Mouse (Mus musculus) kidney, postnatal 0 days (tissue): ENCODE measurements at regions not wholly inside any gene's neighbourhood (a gene's known extent, or its start where the extent isn't known, plus 50 kb on each side); places are given as distances from the start of the nearest gene placed in this dataset.

Experiments used
- ATAC-seq: fragments of 200-750 bp; cut with Nextera tagmentation; replicated peaks from 2 replicates; pipeline ENCODE4 v1.8.0; 2017; ENCODE audit warnings: low read depth, moderate number of reproducible peaks, moderate TSS enrichment, moderate library complexity; ENCODE audit not compliant: low FRiP score
- DNase-seq: peaks from one replicate; pipeline ENCODE4 v3.0.0-alpha.2; 2016; ENCODE audit warnings: low spot score
- H3K27ac ChIP-seq: fragments of 300-500 bp; sonication (generic); 2 replicates; pipeline ENCODE4 v1.5.1; 2014; ENCODE audit warnings: mild to moderate bottlenecking
- H3K27me3 ChIP-seq: fragments of 300-500 bp; sonication (generic); 2 replicates; pipeline ENCODE4 v1.6.1; 2014; ENCODE audit warnings: low read length, mixed read lengths; ENCODE audit not compliant: insufficient read depth
- H3K36me3 ChIP-seq: fragments of 300-500 bp; sonication (generic); 2 replicates; pipeline ENCODE4 v1.6.1; 2014; ENCODE audit warnings: low read length, mixed read lengths; ENCODE audit not compliant: insufficient read depth
- H3K4me1 ChIP-seq: fragments of 300-500 bp; sonication (generic); replicated peaks from 2 replicates; pipeline ENCODE4 v1.6.1; 2014; ENCODE audit warnings: antibody characterized with exemption, low read length, mixed read lengths; ENCODE audit not compliant: insufficient read depth
- H3K4me2 ChIP-seq: fragments of 300-500 bp; sonication (generic); 2 replicates; pipeline ENCODE4 v1.6.1; 2014; ENCODE audit warnings: mild to moderate bottlenecking, low read length, moderate library complexity, mixed read lengths
- H3K4me3 ChIP-seq: fragments of 300-500 bp; sonication (generic); replicated peaks from 2 replicates; pipeline ENCODE4 v1.5.1; 2014; ENCODE audit warnings: low read depth, low read length
- H3K9ac ChIP-seq: fragments of 300-500 bp; sonication (generic); 2 replicates; pipeline ENCODE4 v1.6.1; 2014; ENCODE audit warnings: low read depth, low read length
- H3K9me3 ChIP-seq: fragments of 300-500 bp; sonication (generic); replicated peaks from 2 replicates; pipeline ENCODE4 v1.6.1; 2016; ENCODE audit warnings: low read length, inconsistent platforms, mixed read lengths
- CTCF ChIP-seq: IDR thresholded peaks from 2 replicates; pipeline ENCODE4 v1.5.1; 2016; ENCODE audit warnings: antibody characterized with exemption, low read depth, mild to moderate bottlenecking, moderate library complexity
- WGBS: fragments of 180-500 bp; shearing (Covaris S2); extraction: QIAGEN DNeasy Blood & Tissue Kit; methylation state at CpG from one replicate; pipeline ENCODE4 v1.1.7; 2014; 5-methylcytosine and 5-hydroxymethylcytosine counted together

- 90% methylated on average over 6 of the region's 6 CpGs for WGBS
- ATAC-seq (no peak), DNase-seq (no peak)
- no peaks in the 10 kb centered on the region for H3K9me3 ChIP-seq
- TF ChIP-seq CTCF, result no peak
- no peaks in the 10 kb centered on the region for H3K36me3 ChIP-seq
- H3K27me3 ChIP-seq, result no peaks in the 10 kb centered on the region
- no peak overlapping the region for H3K9ac ChIP-seq
- no peak overlapping the region for H3K4me3 ChIP-seq
- no peaks in the 10 kb centered on the region for H3K4me1 ChIP-seq
- no peak overlapping the region for H3K27ac ChIP-seq
- H3K4me2 ChIP-seq, result no peak overlapping the region
These were observed 202.8 kb downstream of the Ccdc71l start for GRCm38 (mm10) chr12:32581304-32581703.

GRCm38 (mm10) chr12:32602131-32602815 lies 217.1 kb upstream of the Nampt start:
- WGBS, result 79% methylated on average over 10 of the region's 10 CpGs

GRCm38 (mm10) chr12:32605353-32605752 lies 214.0 kb upstream of the Nampt start:
- Histone ChIP-seq H3K9me3 (no peaks in the 10 kb centered on the region), H3K27ac (no peak overlapping the region), H3K4me1 (no peaks in the 10 kb centered on the region), H3K27me3 (no peaks in the 10 kb centered on the region), H3K4me2 (no peak overlapping the region), H3K9ac (no peak overlapping the region), H3K36me3 (no peaks in the 10 kb centered on the region), H3K4me3 (no peak overlapping the region)
- DNase-seq (no peak), ATAC-seq (no peak)
- TF ChIP-seq CTCF, result no peak

More at GRCm38 (mm10) chr12:32602131-32602815, 217.1 kb upstream of the Nampt start:
- no peaks in the 10 kb centered on the region for H3K9me3 ChIP-seq
- H3K9ac ChIP-seq, result no peak overlapping the region
- no peaks in the 10 kb centered on the region for H3K4me1 ChIP-seq
- TF ChIP-seq CTCF, result no peak
- H3K27ac ChIP-seq, result no peak overlapping the region
- no peaks in the 10 kb centered on the region for H3K27me3 ChIP-seq
- DNase-seq (no peak), ATAC-seq (no peak)
- H3K36me3 ChIP-seq, result no peaks in the 10 kb centered on the region
- no peak overlapping the region for H3K4me2 ChIP-seq
- no peak overlapping the region for H3K4me3 ChIP-seq

GRCm38 (mm10) chr12:32615000-32615399 lies 204.3 kb upstream of the Nampt start:
- Histone ChIP-seq H3K4me2 (no peak overlapping the region), H3K9ac (no peak overlapping the region), H3K36me3 (no peaks in the 10 kb centered on the region), H3K27ac (no peak overlapping the region), H3K27me3 (no peaks in the 10 kb centered on the region), H3K4me1 (no peaks in the 10 kb centered on the region), H3K9me3 (no peaks in the 10 kb centered on the region), H3K4me3 (no peak overlapping the region)
- DNase-seq (no peak), ATAC-seq (no peak)
- no peak for TF ChIP-seq CTCF
- 43% methylated on average over 3 of the region's 3 CpGs for WGBS

GRCm38 (mm10) chr12:32616086-32616485 lies 203.3 kb upstream of the Nampt start:
- ATAC-seq (no peak), DNase-seq (no peak)
- no peaks in the 10 kb centered on the region for H3K27me3 ChIP-seq
- no peak overlapping the region for H3K4me3 ChIP-seq
- H3K27ac ChIP-seq, result no peak overlapping the region
- no peaks in the 10 kb centered on the region for H3K36me3 ChIP-seq
- no peaks in the 10 kb centered on the region for H3K9me3 ChIP-seq
- H3K4me1 ChIP-seq, result no peaks in the 10 kb centered on the region
- no peak overlapping the region for H3K4me2 ChIP-seq
- no peak overlapping the region for H3K9ac ChIP-seq
- WGBS, result 90% methylated on average over 5 of the region's 5 CpGs
- no peak for TF ChIP-seq CTCF

- H3K27ac ChIP-seq, result no peak overlapping the region
- H3K9me3 ChIP-seq, result no peaks in the 10 kb centered on the region
- no peaks in the 10 kb centered on the region for H3K4me1 ChIP-seq
- no peak for TF ChIP-seq CTCF
- no peak overlapping the region for H3K4me3 ChIP-seq
- no peaks in the 10 kb centered on the region for H3K36me3 ChIP-seq
- 81% methylated on average over 1 of the region's 1 CpGs for WGBS
- no peak overlapping the region for H3K4me2 ChIP-seq
- DNase-seq (no peak), ATAC-seq (no peak)
- H3K9ac ChIP-seq, result no peak overlapping the region
- no peaks in the 10 kb centered on the region for H3K27me3 ChIP-seq
These were observed 202.3 kb upstream of the Nampt start for GRCm38 (mm10) chr12:32617031-32617430.

- no peak overlapping the region for H3K27ac ChIP-seq
- WGBS, result 60% methylated on average over 4 of the region's 4 CpGs
These were observed 199.5 kb upstream of the Nampt start for GRCm38 (mm10) chr12:32619830-32620229.

More at GRCm38 (mm10) chr12:32619830-32620229, 199.5 kb upstream of the Nampt start:
- no peak overlapping the region for H3K4me2 ChIP-seq
- ATAC-seq (no peak), DNase-seq (no peak)
- TF ChIP-seq CTCF, result no peak
- H3K36me3 ChIP-seq, result no peaks in the 10 kb centered on the region
- H3K4me1 ChIP-seq, result no peaks in the 10 kb centered on the region
- H3K9me3 ChIP-seq, result no peaks in the 10 kb centered on the region
- H3K27me3 ChIP-seq, result no peaks in the 10 kb centered on the region
- H3K4me3 ChIP-seq, result no peak overlapping the region
- H3K9ac ChIP-seq, result no peak overlapping the region
